Comparison of ENCODE assay signal across 10 mouse cellular contexts in genomic region chr3:136790261-136790871, GRCm38 (mm10).
DNase-seq lines count a peak whose midpoint lies in the region; ATAC-seq and TF ChIP-seq lines count a peak whose summit lies in the region.
"Had no signal": no experiment of that assay in that cellular context is flagged by ENCODE, and none has a peak within 500 bp of the region (broad histone marks: within the 10 kb centered on the region; RNA-seq: fewer than 3 reads in every experiment).

No protein-coding gene starts in this region.

- no peak overlapping the region for H3K27ac ChIP-seq in hindbrain, embryonic 12.5 days
- H3K27ac ChIP-seq in hindbrain, embryonic 11.5 days (ENCODE audit: low read depth, low read length), result no peak overlapping the region
- H3K27ac ChIP-seq in intestine, postnatal 0 days (ENCODE audit: low read depth, low read length), result no peak overlapping the region

- 51% methylated on average over 4 of the region's 4 CpGs for WGBS in hindbrain, embryonic 12.5 days
- 69% methylated on average over 4 of the region's 4 CpGs for WGBS in hindbrain, embryonic 11.5 days
- WGBS in intestine, postnatal 0 days, result 54% methylated on average over 4 of the region's 4 CpGs

- H3K4me2 ChIP-seq in hindbrain, embryonic 12.5 days (replicated peaks), result no peak overlapping the region
- no peak overlapping the region for H3K4me2 ChIP-seq in hindbrain, embryonic 11.5 days (replicated peaks; ENCODE audit: low read depth, low read length)
- H3K4me2 ChIP-seq in intestine, postnatal 0 days (replicated peaks; ENCODE audit: low read depth), result no peak overlapping the region

- no peaks in the 10 kb centered on the region for H3K27me3 ChIP-seq in hindbrain, embryonic 12.5 days
- H3K27me3 ChIP-seq in hindbrain, embryonic 11.5 days (ENCODE audit: control insufficient read depth, insufficient read depth, low read length), result no peaks in the 10 kb centered on the region
- H3K27me3 ChIP-seq in intestine, postnatal 0 days (replicated peaks; ENCODE audit: control insufficient read depth, insufficient read depth, low read length), result no peaks in the 10 kb centered on the region

- no peak overlapping the region for H3K4me3 ChIP-seq in hindbrain, embryonic 12.5 days
- H3K4me3 ChIP-seq in hindbrain, embryonic 11.5 days (ENCODE audit: low read depth, low read length), result no peak overlapping the region
- no peak overlapping the region for H3K4me3 ChIP-seq in intestine, postnatal 0 days (ENCODE audit: low read depth, low read length)

- peak; percentile 36 for ATAC-seq in hindbrain, embryonic 12.5 days (ENCODE audit: low FRiP score)
- ATAC-seq in hindbrain, embryonic 11.5 days (ENCODE audit: low FRiP score), result no peak
- ATAC-seq in intestine, postnatal 0 days, result peak; percentile 54; the same call in 1 of the 2 replicates
- no peak for ATAC-seq in erythroblast, adult 5-6 weeks (replicated peaks; ENCODE audit: low FRiP score, poor library complexity, severe bottlenecking)
- no peak for ATAC-seq in frontal cortex, adult (ENCODE audit: low TSS enrichment)

- TF ChIP-seq CTCF in intestine, postnatal 0 days (IDR thresholded peaks at IDR 0.05; ENCODE audit: low read depth), result no peak

- no peaks in the 10 kb centered on the region for H3K9me3 ChIP-seq in hindbrain, embryonic 12.5 days (replicated peaks)
- H3K9me3 ChIP-seq in hindbrain, embryonic 11.5 days (ENCODE audit: control insufficient read depth, low read length), result no peaks in the 10 kb centered on the region
- no peaks in the 10 kb centered on the region for H3K9me3 ChIP-seq in intestine, postnatal 0 days (ENCODE audit: control insufficient read depth)

- H3K4me1 ChIP-seq in hindbrain, embryonic 12.5 days, result peaks cover 6% of the 10 kb centered on the region; the same call in 1 of the 2 replicates
- no peaks in the 10 kb centered on the region; the same call in 1 of the 2 replicates for H3K4me1 ChIP-seq in hindbrain, embryonic 11.5 days (replicated peaks; ENCODE audit: control insufficient read depth, insufficient read depth, low read length)
- no peaks in the 10 kb centered on the region for H3K4me1 ChIP-seq in intestine, postnatal 0 days (replicated peaks; ENCODE audit: control insufficient read depth, insufficient read depth, low read length)

- no peaks in the 10 kb centered on the region for H3K36me3 ChIP-seq in hindbrain, embryonic 12.5 days
- H3K36me3 ChIP-seq in hindbrain, embryonic 11.5 days (ENCODE audit: control insufficient read depth, insufficient read depth, low read length), result no peaks in the 10 kb centered on the region
- no peaks in the 10 kb centered on the region for H3K36me3 ChIP-seq in intestine, postnatal 0 days (ENCODE audit: control insufficient read depth, insufficient read depth)

- DNase-seq in hindbrain, embryonic 11.5 days (ENCODE audit: low spot score), result no peak
- peak; percentile 67 for DNase-seq in 416B (ENCODE audit: low read depth)
- DNase-seq in MEL-GATA-1-ER (ENCODE audit: extremely low read depth, low read depth), result peak; percentile 81
- DNase-seq in thymus, postnatal 0 days (ENCODE audit: low spot score), result no peak
- DNase-seq: kidney, postnatal 25 days; thymus, adult 2 months had no signal

- H3K9ac ChIP-seq in hindbrain, embryonic 12.5 days, result no peak overlapping the region
- no peak overlapping the region for H3K9ac ChIP-seq in hindbrain, embryonic 11.5 days (ENCODE audit: low read depth, low read length)
- H3K9ac ChIP-seq in intestine, postnatal 0 days (ENCODE audit: low read depth, low read length), result no peak overlapping the region

Comparison
In these comparisons a context has a peak if more than half of its experiments do, and no peak if none do; other contexts are left out.
1. ATAC-seq: peak in hindbrain, embryonic 12.5 days (single experiment) and intestine, postnatal 0 days (single experiment); none in hindbrain, embryonic 11.5 days (single experiment), erythroblast, adult 5-6 weeks (single experiment) and frontal cortex, adult (single experiment).
2. DNase-seq: peak in 416B (single experiment) and MEL-GATA-1-ER (single experiment); none in hindbrain, embryonic 11.5 days (single experiment) and thymus, postnatal 0 days (single experiment).